Mouse (Mus musculus) embryonic facial prominence, embryonic 15.5 days (tissue): ENCODE results near the gene Spop. TPM values are rescaled to one million over a fixed set of nuclear protein-coding genes. Genes with fewer than 3 reads are reported as not detected.

Source experiments
- ATAC-seq: fragments of 200-750 bp; cut with Nextera tagmentation; 2 replicates; pipeline ENCODE4 v1.8.0; 2017; ENCODE audit warnings: low read depth, moderate TSS enrichment; ENCODE audit not compliant: insufficient number of reproducible peaks, low FRiP score, low TSS enrichment
- H3K27ac ChIP-seq: fragments of 300-500 bp; sonication (generic); replicated peaks from 2 replicates; pipeline ENCODE4 v1.5.1; 2015; ENCODE audit warnings: mild to moderate bottlenecking, inconsistent platforms
- H3K27me3 ChIP-seq: fragments of 300-500 bp; sonication (generic); 2 replicates; pipeline ENCODE4 v1.6.1; 2015; ENCODE audit warnings: inconsistent platforms
- H3K36me3 ChIP-seq: fragments of 300-500 bp; sonication (generic); 2 replicates; pipeline ENCODE4 v1.6.1; 2015; ENCODE audit warnings: mild to moderate bottlenecking, inconsistent platforms
- H3K4me1 ChIP-seq: fragments of 300-500 bp; sonication (generic); 2 replicates; pipeline ENCODE4 v1.6.1; 2015; ENCODE audit warnings: inconsistent platforms
- H3K4me2 ChIP-seq: fragments of 300-500 bp; sonication (generic); replicated peaks from 2 replicates; pipeline ENCODE4 v1.6.1; 2015; ENCODE audit warnings: mild to moderate bottlenecking, inconsistent platforms
- H3K4me3 ChIP-seq: fragments of 300-500 bp; sonication (generic); replicated peaks from 2 replicates; pipeline ENCODE4 v1.5.1; 2015; ENCODE audit warnings: mild to moderate bottlenecking, inconsistent platforms
- H3K9ac ChIP-seq: fragments of 300-500 bp; sonication (generic); 2 replicates; pipeline ENCODE4 v1.6.1; 2015; ENCODE audit warnings: inconsistent platforms
- H3K9me3 ChIP-seq: fragments of 300-500 bp; sonication (generic); replicated peaks from 2 replicates; pipeline ENCODE4 v1.6.1; 2016; ENCODE audit warnings: inconsistent platforms
- WGBS: fragments of 180-500 bp; shearing (Covaris S2); methylation state at CpG from one replicate; pipeline ENCODE4 v1.1.7; 2015; 5-methylcytosine and 5-hydroxymethylcytosine counted together
- polyA plus RNA-seq: library from polyadenylated mRNA; unstranded; fragments of >200 nt; fragmentation: Nextera tagmentation; extraction: Ambion mirVana; gene quantifications from 2 replicates; pipeline ENCODE4 v1.2.1, GENCODE M21; 2015

Gene Spop
- polyA plus RNA-seq, 1 experiment from 2014 or later: 172 TPM

DNA sequence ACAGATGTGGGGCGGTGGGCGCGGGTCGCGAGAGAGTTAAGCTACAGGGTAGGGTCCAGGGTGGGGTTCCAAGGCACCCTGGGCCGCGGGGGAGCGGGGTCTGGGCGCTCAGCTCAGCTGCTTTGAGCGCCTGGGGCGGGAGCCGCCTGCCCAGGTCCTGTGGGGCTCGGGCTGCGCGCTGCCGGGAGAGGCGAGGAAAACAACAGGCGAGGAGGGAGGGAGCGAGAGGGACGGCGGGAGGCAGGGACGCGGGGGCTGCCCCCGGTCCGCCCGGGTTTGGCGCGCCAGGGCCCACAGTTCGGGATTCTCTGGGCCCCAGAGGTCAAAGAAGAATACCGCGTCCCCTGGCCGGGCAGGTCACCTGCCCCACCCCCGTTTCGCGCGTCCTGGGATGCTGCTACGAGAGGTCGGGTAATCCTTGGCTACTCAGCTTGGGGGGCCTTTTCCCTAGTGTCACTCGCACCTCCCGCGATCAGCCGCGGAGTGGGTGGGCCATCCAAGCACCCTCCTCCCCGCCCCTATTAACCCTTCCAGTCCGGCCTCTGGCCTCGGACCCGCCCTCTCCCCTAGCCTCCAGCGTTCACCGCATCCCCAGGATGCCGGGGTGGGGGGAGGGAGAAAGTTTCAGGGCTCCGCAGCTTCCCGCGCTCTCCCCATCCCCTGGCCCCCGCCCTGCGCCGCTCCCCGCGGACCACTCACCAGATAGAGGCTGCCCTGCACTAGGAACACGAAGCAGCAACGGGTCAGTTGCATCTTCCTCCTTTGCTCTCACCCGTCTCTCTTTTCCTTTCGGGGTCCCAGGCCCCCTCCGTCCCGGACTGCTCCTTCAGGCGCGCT lies 99.8 kb downstream of the Spop start:
- H3K27me3 ChIP-seq: peaks cover 19% of the 10 kb centered on the region
- peak overlapping the region; percentile 59 for H3K4me3 ChIP-seq
- WGBS: under 1% methylated on average over 54 of the region's 66 CpGs
- peak overlapping the region; percentile 40 for H3K9ac ChIP-seq
- H3K4me2 ChIP-seq: peak overlapping the region; percentile 98
- peaks cover 46% of the 10 kb centered on the region for H3K4me1 ChIP-seq
- ATAC-seq: peak; percentile 25; the same call in 1 of the 2 replicates
- no peaks in the 10 kb centered on the region for H3K36me3 ChIP-seq
- no peak overlapping the region for H3K27ac ChIP-seq
- no peaks in the 10 kb centered on the region for H3K9me3 ChIP-seq

DNA sequence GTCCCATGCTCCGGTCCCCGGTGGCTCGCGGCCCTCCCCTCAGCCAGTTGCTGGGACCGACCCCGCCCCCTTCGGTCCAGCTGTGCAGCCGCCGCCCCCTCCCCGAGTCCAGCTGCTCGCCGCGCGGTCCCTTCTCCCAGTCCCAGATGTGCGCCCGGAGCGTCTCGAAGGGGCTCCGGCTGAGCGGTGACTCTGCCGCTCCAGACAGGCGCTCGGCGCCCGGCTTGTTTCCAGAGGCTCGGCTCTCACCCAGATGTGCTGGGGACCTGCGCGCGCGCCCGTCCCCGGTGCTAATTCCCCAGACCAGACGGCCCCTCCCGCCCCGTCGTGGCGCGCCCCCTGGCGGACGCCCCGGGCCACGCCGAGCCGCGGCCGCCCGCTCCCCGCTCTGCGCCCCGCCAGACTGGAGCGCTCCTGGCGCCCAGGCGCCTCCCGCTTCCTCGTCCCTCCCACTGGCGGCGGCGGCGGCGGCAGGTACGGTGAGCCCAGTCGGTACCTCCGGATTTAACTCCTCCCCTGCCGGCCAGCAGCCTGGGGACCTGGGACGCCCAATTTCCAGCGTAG lies 100.5 kb downstream of the Spop start, which contains the start of gene Nxph3:
Gene Nxph3 (minus strand): TSS at position 273 of the 564 bp plus-strand sequence.
- no peaks in the 10 kb centered on the region for H3K9me3 ChIP-seq
- no peaks in the 10 kb centered on the region for H3K36me3 ChIP-seq
- H3K4me3 ChIP-seq: peak within 1 kb of the TSS; percentile 59
- WGBS: under 1% methylated on average over 50 of the region's 66 CpGs
- peaks cover 45% of the 10 kb centered on the region for H3K4me1 ChIP-seq
- H3K27me3 ChIP-seq: peaks cover 19% of the 10 kb centered on the region
- no peak within 1 kb of the TSS for H3K27ac ChIP-seq
- H3K4me2 ChIP-seq: peak within 1 kb of the TSS; percentile 98
- ATAC-seq: peak; percentile 65
- peak within 1 kb of the TSS; percentile 40 for H3K9ac ChIP-seq

DNA sequence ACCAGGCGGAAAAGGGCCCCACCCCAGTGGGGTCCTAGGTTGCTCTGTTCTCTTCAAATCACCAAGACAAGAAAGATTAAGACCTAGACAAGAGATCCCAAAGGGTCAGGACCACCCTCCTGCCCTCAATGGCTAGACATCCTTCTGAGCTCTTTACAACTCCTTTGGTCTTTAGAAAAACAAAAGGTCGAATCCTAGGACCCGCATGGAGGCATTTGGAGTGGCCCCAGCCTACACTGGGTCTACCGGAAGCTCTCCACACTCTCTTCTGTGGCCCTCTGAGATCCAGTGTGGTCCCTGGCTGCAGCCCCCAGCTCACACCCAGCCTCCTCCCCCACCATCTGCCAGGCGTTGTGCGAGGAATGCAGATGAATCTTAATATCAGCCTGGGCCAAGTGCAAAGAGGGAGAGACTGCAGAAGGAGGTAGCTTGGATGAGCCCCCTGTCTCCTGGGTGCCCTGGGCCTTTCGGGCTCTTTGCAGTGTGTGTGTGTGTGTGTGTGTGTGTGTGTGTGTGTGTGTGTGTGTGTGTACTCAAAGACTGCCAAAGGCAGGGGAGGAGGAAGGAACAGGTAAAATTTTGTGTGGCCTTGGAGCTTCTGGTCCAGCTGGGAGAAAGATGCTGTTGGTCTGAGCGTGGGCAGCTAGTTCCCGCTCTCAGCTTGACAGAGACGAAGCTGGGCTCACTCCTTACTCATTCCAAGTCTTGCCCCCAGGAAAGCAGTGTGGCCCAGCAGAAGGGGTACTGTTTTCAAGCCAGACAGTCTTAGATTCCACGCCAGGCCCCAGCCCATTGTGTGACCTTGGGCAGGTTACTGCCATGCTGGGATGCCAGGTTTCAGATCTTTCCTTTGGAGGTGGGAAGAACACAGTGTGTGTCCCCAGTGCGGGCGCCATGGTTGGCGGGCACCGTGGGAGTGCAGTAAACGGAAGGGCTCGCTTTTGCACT lies 101.8 kb downstream of the Spop start:
- Histone ChIP-seq H3K4me3 (no peak overlapping the region), H3K4me2 (no peak overlapping the region), H3K27me3 (peaks cover 19% of the 10 kb centered on the region), H3K27ac (no peak overlapping the region), H3K9ac (no peak overlapping the region), H3K9me3 (no peaks in the 10 kb centered on the region), H3K36me3 (no peaks in the 10 kb centered on the region), H3K4me1 (peaks cover 49% of the 10 kb centered on the region)
- ATAC-seq: no peak
- WGBS: 47% methylated on average over 17 of the region's 17 CpGs

- H3K4me1 ChIP-seq: peaks cover 54% of the 10 kb centered on the region
- no peak overlapping the region for H3K4me2 ChIP-seq
- WGBS: 8% methylated on average over 5 of the region's 5 CpGs
Measured at GRCm38 (mm10) chr11:95516491-95516911, 102.6 kb downstream of the Spop start.

DNA sequence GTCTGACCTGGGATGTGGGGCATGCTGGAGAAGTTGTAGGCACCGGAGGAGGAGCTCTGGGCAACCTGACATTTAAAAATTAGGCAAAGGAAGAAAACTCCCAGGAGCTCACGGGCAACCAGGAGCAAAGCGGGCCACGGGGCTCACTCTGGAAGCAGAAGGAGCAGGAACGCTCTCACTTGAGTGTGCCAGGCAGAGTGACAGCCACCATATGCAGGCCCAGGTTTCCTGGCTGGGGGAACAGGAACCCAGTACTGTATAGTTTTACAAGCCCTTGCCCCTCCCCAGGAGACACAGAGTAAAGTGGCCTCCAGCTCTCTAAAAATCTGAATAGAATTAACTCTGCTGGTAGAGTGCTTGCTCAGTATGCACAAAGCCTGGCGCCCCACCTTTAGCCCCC lies 103.3 kb downstream of the Spop start:
- H3K9ac ChIP-seq: no peak overlapping the region
- 40% methylated on average over 6 of the region's 6 CpGs for WGBS

More at GRCm38 (mm10) chr11:95516491-95516911, 102.6 kb downstream of the Spop start:
- no peak overlapping the region for H3K4me3 ChIP-seq
- no peaks in the 10 kb centered on the region for H3K36me3 ChIP-seq
- peaks cover 19% of the 10 kb centered on the region for H3K27me3 ChIP-seq
- H3K27ac ChIP-seq: no peak overlapping the region
- H3K9ac ChIP-seq: no peak overlapping the region
- ATAC-seq: no peak
- no peaks in the 10 kb centered on the region for H3K9me3 ChIP-seq

GRCm38 (mm10) chr11:95519299-95519698 lies 105.4 kb downstream of the Spop start:
- 57% methylated on average over 10 of the region's 10 CpGs for WGBS
- H3K9me3 ChIP-seq: no peaks in the 10 kb centered on the region
- no peaks in the 10 kb centered on the region for H3K36me3 ChIP-seq
- H3K27ac ChIP-seq: no peak overlapping the region
- peaks cover 3% of the 10 kb centered on the region for H3K27me3 ChIP-seq
- H3K4me2 ChIP-seq: no peak overlapping the region
- no peak overlapping the region for H3K9ac ChIP-seq
- peaks cover 41% of the 10 kb centered on the region for H3K4me1 ChIP-seq
- no peak for ATAC-seq
- H3K4me3 ChIP-seq: no peak overlapping the region

More for the DNA sequence above, 103.3 kb downstream of the Spop start:
- Histone ChIP-seq H3K27ac (no peak overlapping the region), H3K4me3 (no peak overlapping the region), H3K4me2 (no peak overlapping the region), H3K9me3 (no peaks in the 10 kb centered on the region), H3K4me1 (peaks cover 58% of the 10 kb centered on the region), H3K27me3 (peaks cover 19% of the 10 kb centered on the region), H3K36me3 (no peaks in the 10 kb centered on the region)
- ATAC-seq: no peak

- Histone ChIP-seq H3K27ac (no peak overlapping the region), H3K4me1 (peaks cover 36% of the 10 kb centered on the region), H3K9ac (no peak overlapping the region), H3K9me3 (no peaks in the 10 kb centered on the region), H3K36me3 (no peaks in the 10 kb centered on the region), H3K4me3 (no peak overlapping the region), H3K4me2 (no peak overlapping the region), H3K27me3 (peaks cover 3% of the 10 kb centered on the region; the same call in 1 of the 2 replicates)
- WGBS: 56% methylated on average over 3 of the region's 3 CpGs
- no peak for ATAC-seq
Measured at GRCm38 (mm10) chr11:95519996-95520395, 106.1 kb downstream of the Spop start.

GRCm38 (mm10) chr11:95520456-95521072 lies 106.7 kb downstream of the Spop start:
- Histone ChIP-seq H3K9ac (no peak overlapping the region), H3K36me3 (no peaks in the 10 kb centered on the region), H3K27ac (peak overlapping the region; percentile 25; the same call in 1 of the 2 replicates), H3K4me2 (peak overlapping the region; percentile 45), H3K4me3 (peak overlapping the region; percentile 23), H3K27me3 (peaks cover 3% of the 10 kb centered on the region; the same call in 1 of the 2 replicates), H3K9me3 (no peaks in the 10 kb centered on the region), H3K4me1 (peaks cover 32% of the 10 kb centered on the region)
- 4% methylated on average over 27 of the region's 27 CpGs for WGBS
- peak; percentile 78 for ATAC-seq

DNA sequence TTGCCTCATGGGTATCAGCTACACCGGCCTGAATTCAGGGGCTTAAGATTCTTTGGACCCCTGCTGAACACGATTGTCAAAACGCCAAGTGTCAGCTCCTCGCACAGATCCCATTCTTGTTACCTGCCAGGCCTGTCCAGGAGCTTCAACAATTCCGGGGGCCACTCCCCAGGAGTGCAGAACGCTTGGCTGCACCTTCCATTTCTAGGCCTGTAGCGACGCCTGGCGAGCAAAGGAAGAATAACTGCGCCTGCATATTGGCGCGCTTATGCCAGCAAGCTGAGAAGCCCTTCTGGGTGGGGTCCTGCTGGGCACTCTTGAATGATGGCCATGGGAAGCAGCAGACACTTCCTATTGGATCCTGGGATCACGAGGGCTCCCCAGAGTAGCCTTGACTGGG lies 107.7 kb downstream of the Spop start:
- Histone ChIP-seq H3K27me3 (no peaks in the 10 kb centered on the region), H3K4me2 (peak overlapping the region; percentile 45), H3K9ac (no peak overlapping the region), H3K4me1 (peaks cover 25% of the 10 kb centered on the region), H3K9me3 (no peaks in the 10 kb centered on the region), H3K27ac (no peak overlapping the region), H3K36me3 (no peaks in the 10 kb centered on the region), H3K4me3 (peak overlapping the region; percentile 31)
- under 1% methylated on average over 13 of the region's 13 CpGs for WGBS
- ATAC-seq: 0 out of 2 replicates have a peak, but pooled peaks have one; percentile 21

GRCm38 (mm10) chr11:95527307-95527706 lies 113.4 kb downstream of the Spop start:
- H3K36me3 ChIP-seq: no peaks in the 10 kb centered on the region
- H3K4me2 ChIP-seq: no peak overlapping the region
- 0 out of 2 replicates have a peak, but pooled peaks cover 4% of the 10 kb centered on the region for H3K4me1 ChIP-seq
- 82% methylated on average over 8 of the region's 8 CpGs for WGBS
- H3K27ac ChIP-seq: no peak overlapping the region
- no peak for ATAC-seq
- H3K9me3 ChIP-seq: no peaks in the 10 kb centered on the region
- H3K4me3 ChIP-seq: no peak overlapping the region
- H3K9ac ChIP-seq: no peak overlapping the region
- no peaks in the 10 kb centered on the region for H3K27me3 ChIP-seq
